Mouse (Mus musculus) gastrocnemius, postnatal 36 days (tissue): Measurements from ENCODE around the gene Mthfd2l. TPM values are rescaled to one million over a fixed set of nuclear protein-coding genes. Genes with fewer than 3 reads are reported as not detected.

Experiments used
- DNase-seq, 2 experiments: peaks; one replicate each; pipeline ENCODE4 v3.0.0; 2022
- intact Hi-C: fragments of 180-260 bp; cut with DNase I; formaldehyde crosslinking; loops from one replicate; pipeline ENCODE4 v1.15.1; 2025
- total RNA-seq, 2 experiments: library from RNA; stranded (reverse); gene quantifications; 2 replicates each; pipeline ENCODE4 v1.2.3; 2021

The Mthfd2l gene
- total RNA-seq, 2 experiments from 2014 or later: 5.4 to 7.8 TPM

GRCm38 (mm10) chr5:91037756-91038155, 106.8 kb downstream of the Mthfd2l start:
- intact Hi-C loops: no loop called here
- no peak for DNase-seq

GRCm38 (mm10) chr5:91038547-91038946, 107.6 kb downstream of the Mthfd2l start:
- intact Hi-C loops: no loop called here
- DNase-seq: no peak

GRCm38 (mm10) chr5:91038963-91039362, 108.0 kb downstream of the Mthfd2l start:
- DNase-seq: no peak
- intact Hi-C loops: no loop called here

GRCm38 (mm10) chr5:91047987-91048386, 117.1 kb downstream of the Mthfd2l start:
- no peak for DNase-seq
- intact Hi-C loops: no loop called here

- no peak for DNase-seq
- intact Hi-C loops: no loop called here
Measured at GRCm38 (mm10) chr5:91048397-91048796, 117.5 kb downstream of the Mthfd2l start.

Other genes starting within 250 kb of the Mthfd2l start
- gene Cxcl5, start 171.8 kb upstream of the Mthfd2l start, total RNA-seq: not detected
- under 1 TPM; 0.23 to 0.25 TPM for gene Ppbp, start 162.6 kb upstream of the Mthfd2l start, total RNA-seq
- gene Pf4, start 158.7 kb upstream of the Mthfd2l start, total RNA-seq: 10 to 100 TPM in 1 of 2 experiments, 1 to 10 TPM in 1; 7.0 to 12.9 TPM
- not detected for gene Cxcl3, start 145.0 kb upstream of the Mthfd2l start, total RNA-seq
- gene Cxcl15, start 136.6 kb upstream of the Mthfd2l start, total RNA-seq: not detected
- under 1 TPM in 1 of 2 experiments, not detected in 1; 0.36 TPM for gene Cxcl1, start 39.9 kb upstream of the Mthfd2l start, total RNA-seq
- not detected for gene Cxcl2, start 27.2 kb upstream of the Mthfd2l start, total RNA-seq
- gene Epgn, start 96.3 kb downstream of the Mthfd2l start, total RNA-seq: under 1 TPM; 0.47 to 0.61 TPM
- gene Ereg, start 143.5 kb downstream of the Mthfd2l start, total RNA-seq: not detected
- gene Areg, start 208.5 kb downstream of the Mthfd2l start, total RNA-seq: not detected